Mouse (Mus musculus) liver, embryonic 15.5 days (tissue): ENCODE measurements around the gene Susd4. TPM values are rescaled to one million over a fixed set of nuclear protein-coding genes. Genes with fewer than 3 reads are reported as not detected.

ENCODE experiments used
- ATAC-seq: fragments of 200-750 bp; cut with Nextera tagmentation; 2 replicates; pipeline ENCODE4 v1.8.0; 2017; ENCODE audit warnings: moderate number of reproducible peaks, mild to moderate bottlenecking, moderate library complexity; ENCODE audit not compliant: insufficient read depth
- H3K27ac ChIP-seq: fragments of 300-500 bp; sonication (generic); replicated peaks from 2 replicates; pipeline ENCODE4 v1.5.1; 2015; ENCODE audit warnings: mild to moderate bottlenecking, inconsistent platforms
- H3K27me3 ChIP-seq: fragments of 300-500 bp; sonication (generic); 2 replicates; pipeline ENCODE4 v1.6.1; 2015; ENCODE audit warnings: mild to moderate bottlenecking, inconsistent platforms
- H3K36me3 ChIP-seq: fragments of 300-500 bp; sonication (generic); replicated peaks from 2 replicates; pipeline ENCODE4 v1.6.1; 2015; ENCODE audit warnings: moderate library complexity, mild to moderate bottlenecking, inconsistent platforms
- H3K4me1 ChIP-seq: fragments of 300-500 bp; sonication (generic); replicated peaks from 2 replicates; pipeline ENCODE4 v1.6.1; 2015; ENCODE audit warnings: inconsistent platforms
- H3K4me2 ChIP-seq: fragments of 300-500 bp; sonication (generic); 2 replicates; pipeline ENCODE4 v1.6.1; 2015; ENCODE audit warnings: moderate library complexity, mild to moderate bottlenecking, inconsistent platforms
- H3K4me3 ChIP-seq: fragments of 300-500 bp; sonication (generic); replicated peaks from 2 replicates; pipeline ENCODE4 v1.5.1; 2015; ENCODE audit warnings: mild to moderate bottlenecking, inconsistent platforms
- H3K9ac ChIP-seq: fragments of 300-500 bp; sonication (generic); 2 replicates; pipeline ENCODE4 v1.6.1; 2015; ENCODE audit warnings: moderate library complexity, mild to moderate bottlenecking, inconsistent platforms
- H3K9me3 ChIP-seq: fragments of 300-500 bp; sonication (generic); replicated peaks from 2 replicates; pipeline ENCODE4 v1.6.1; 2016; ENCODE audit warnings: inconsistent platforms
- WGBS: fragments of 180-500 bp; shearing (Covaris S2); methylation state at CpG from one replicate; pipeline ENCODE4 v1.1.7; 2015; ENCODE audit warnings: mixed read lengths; ENCODE audit not compliant: insufficient replicate concordance; 5-methylcytosine and 5-hydroxymethylcytosine counted together
- polyA plus RNA-seq: library from polyadenylated mRNA; unstranded; fragments of >200 nt; fragmentation: Nextera tagmentation; extraction: Ambion mirVana; gene quantifications from 2 replicates; pipeline ENCODE4 v1.2.1, GENCODE M21; 2015

Susd4 gene
- polyA plus RNA-seq, 1 experiment from 2014 or later: 1.1 TPM

- no peak overlapping the region for H3K4me3 ChIP-seq
- no peaks in the 10 kb centered on the region for H3K4me1 ChIP-seq
- no peak for ATAC-seq
- no peaks in the 10 kb centered on the region for H3K27me3 ChIP-seq
- 72% methylated on average over 12 of the region's 12 CpGs for WGBS
- H3K9ac ChIP-seq: no peak overlapping the region
- no peaks in the 10 kb centered on the region for H3K9me3 ChIP-seq
- no peak overlapping the region for H3K27ac ChIP-seq
- H3K36me3 ChIP-seq: no peaks in the 10 kb centered on the region
- no peak overlapping the region for H3K4me2 ChIP-seq
These were observed 134.0 kb downstream of the Susd4 start for GRCm38 (mm10) chr1:182897506-182898138.

DNA sequence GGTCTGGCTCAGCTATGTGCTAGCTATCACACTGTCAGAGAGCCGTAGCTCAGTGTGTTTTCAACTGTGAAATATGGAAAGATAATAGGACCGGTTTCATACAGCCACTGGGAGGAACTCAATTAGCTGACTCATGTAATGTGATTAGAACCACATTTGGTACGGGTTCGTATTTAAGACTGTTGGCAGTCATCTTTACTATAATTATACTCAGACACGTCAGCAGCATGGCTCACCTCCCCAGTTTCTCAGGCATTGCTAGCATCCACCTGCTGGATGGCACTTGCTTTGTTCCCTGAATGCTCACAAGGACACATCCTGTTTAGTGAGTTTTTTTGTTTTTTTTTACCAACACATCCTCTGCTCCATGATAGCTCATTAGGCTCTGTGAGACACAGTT lies 138.4 kb downstream of the Susd4 start:
- WGBS: 49% methylated on average over 5 of the region's 5 CpGs

DNA sequence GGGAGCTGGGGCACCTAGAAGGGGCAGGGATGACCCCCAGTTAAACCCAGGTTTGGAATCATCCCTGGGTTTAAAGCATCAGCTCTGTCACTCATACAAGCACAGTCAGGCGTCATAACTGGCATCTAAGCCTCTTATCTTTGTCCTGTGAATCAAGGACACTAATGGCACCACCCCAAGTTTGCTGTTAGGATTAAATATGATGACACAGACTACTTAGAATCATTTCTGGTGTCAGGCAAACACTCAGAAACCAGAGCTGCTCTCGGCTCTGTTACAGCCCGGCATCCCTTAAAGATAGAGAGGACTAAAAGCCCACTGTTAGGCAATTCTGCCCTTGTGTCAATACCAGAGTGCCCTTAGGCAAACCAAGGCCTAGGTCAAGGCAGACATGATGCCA lies 139.2 kb downstream of the Susd4 start:
- WGBS: 57% methylated on average over 3 of the region's 3 CpGs

More for the DNA sequence above, 138.4 kb downstream of the Susd4 start:
- no peak for ATAC-seq
- Histone ChIP-seq H3K27me3 (no peaks in the 10 kb centered on the region), H3K9me3 (no peaks in the 10 kb centered on the region), H3K27ac (no peak overlapping the region), H3K4me1 (no peaks in the 10 kb centered on the region), H3K4me3 (no peak overlapping the region), H3K4me2 (no peak overlapping the region), H3K9ac (no peak overlapping the region), H3K36me3 (no peaks in the 10 kb centered on the region)

DNA sequence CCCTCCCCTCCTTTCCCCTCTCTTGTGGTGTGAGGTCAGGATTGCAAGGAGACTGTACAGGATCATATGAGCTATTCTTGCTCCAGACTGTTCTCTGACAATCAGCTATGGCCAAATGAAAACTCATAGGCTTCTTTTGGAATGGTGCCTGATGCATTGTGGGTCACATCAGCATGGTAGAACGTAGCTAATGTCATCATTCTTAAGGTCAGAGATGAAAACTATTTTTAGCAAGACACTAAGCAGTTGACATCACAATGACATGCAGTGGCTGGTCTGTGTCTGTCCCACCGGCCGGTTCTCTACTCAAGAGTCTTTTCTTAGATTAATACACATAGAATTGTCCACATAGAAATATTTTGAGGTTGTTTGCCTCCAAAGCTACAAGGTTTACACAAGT lies 142.0 kb downstream of the Susd4 start:
- no peaks in the 10 kb centered on the region for H3K36me3 ChIP-seq
- H3K4me3 ChIP-seq: no peak overlapping the region
- H3K9ac ChIP-seq: no peak overlapping the region
- H3K27ac ChIP-seq: no peak overlapping the region
- no peaks in the 10 kb centered on the region for H3K9me3 ChIP-seq
- 0 out of 2 replicates have a peak, but pooled peaks cover 8% of the 10 kb centered on the region for H3K4me1 ChIP-seq
- no peaks in the 10 kb centered on the region for H3K27me3 ChIP-seq
- no peak for ATAC-seq
- H3K4me2 ChIP-seq: no peak overlapping the region
- WGBS: 50% methylated on average over 3 of the region's 3 CpGs

More for the DNA sequence above, 139.2 kb downstream of the Susd4 start:
- no peak for ATAC-seq
- Histone ChIP-seq H3K9ac (no peak overlapping the region), H3K4me2 (no peak overlapping the region), H3K27ac (no peak overlapping the region), H3K36me3 (no peaks in the 10 kb centered on the region), H3K4me1 (no peaks in the 10 kb centered on the region), H3K4me3 (no peak overlapping the region), H3K27me3 (no peaks in the 10 kb centered on the region), H3K9me3 (no peaks in the 10 kb centered on the region)

- no peak overlapping the region for H3K4me3 ChIP-seq
- H3K9ac ChIP-seq: no peak overlapping the region
- H3K27ac ChIP-seq: no peak overlapping the region
- no peak overlapping the region for H3K4me2 ChIP-seq
- peak; percentile 69 for ATAC-seq
- 0 out of 2 replicates have a peak, but pooled peaks cover 8% of the 10 kb centered on the region for H3K4me1 ChIP-seq
- WGBS: 23% methylated on average over 14 of the region's 14 CpGs
- no peaks in the 10 kb centered on the region for H3K36me3 ChIP-seq
- H3K27me3 ChIP-seq: no peaks in the 10 kb centered on the region
- H3K9me3 ChIP-seq: no peaks in the 10 kb centered on the region
These were observed 144.7 kb downstream of the Susd4 start for GRCm38 (mm10) chr1:182908050-182909036.

GRCm38 (mm10) chr1:182909066-182909465 lies 145.4 kb downstream of the Susd4 start:
- no peak overlapping the region for H3K27ac ChIP-seq
- H3K27me3 ChIP-seq: no peaks in the 10 kb centered on the region
- H3K4me3 ChIP-seq: no peak overlapping the region
- no peaks in the 10 kb centered on the region for H3K36me3 ChIP-seq
- ATAC-seq: no peak
- 0 out of 2 replicates have a peak, but pooled peaks cover 8% of the 10 kb centered on the region for H3K4me1 ChIP-seq
- no peak overlapping the region for H3K9ac ChIP-seq
- WGBS: 46% methylated on average over 3 of the region's 3 CpGs
- no peak overlapping the region for H3K4me2 ChIP-seq
- no peaks in the 10 kb centered on the region for H3K9me3 ChIP-seq

- H3K27me3 ChIP-seq: no peaks in the 10 kb centered on the region
- WGBS: 51% methylated on average over 5 of the region's 5 CpGs
- ATAC-seq: no peak
These were observed 145.9 kb downstream of the Susd4 start for GRCm38 (mm10) chr1:182909596-182909995.

GRCm38 (mm10) chr1:182912591-182912990 lies 148.9 kb downstream of the Susd4 start:
- Histone ChIP-seq H3K27me3 (no peaks in the 10 kb centered on the region), H3K9me3 (no peaks in the 10 kb centered on the region), H3K4me2 (no peak overlapping the region), H3K4me3 (no peak overlapping the region), H3K4me1 (0 out of 2 replicates have a peak, but pooled peaks cover 8% of the 10 kb centered on the region), H3K27ac (no peak overlapping the region), H3K36me3 (no peaks in the 10 kb centered on the region), H3K9ac (no peak overlapping the region)
- no peak for ATAC-seq
- 40% methylated on average over 2 of the region's 2 CpGs for WGBS

More at GRCm38 (mm10) chr1:182909596-182909995, 145.9 kb downstream of the Susd4 start:
- Histone ChIP-seq H3K9me3 (no peaks in the 10 kb centered on the region), H3K36me3 (no peaks in the 10 kb centered on the region), H3K4me3 (no peak overlapping the region), H3K27ac (no peak overlapping the region), H3K9ac (no peak overlapping the region), H3K4me1 (0 out of 2 replicates have a peak, but pooled peaks cover 8% of the 10 kb centered on the region), H3K4me2 (no peak overlapping the region)

DNA sequence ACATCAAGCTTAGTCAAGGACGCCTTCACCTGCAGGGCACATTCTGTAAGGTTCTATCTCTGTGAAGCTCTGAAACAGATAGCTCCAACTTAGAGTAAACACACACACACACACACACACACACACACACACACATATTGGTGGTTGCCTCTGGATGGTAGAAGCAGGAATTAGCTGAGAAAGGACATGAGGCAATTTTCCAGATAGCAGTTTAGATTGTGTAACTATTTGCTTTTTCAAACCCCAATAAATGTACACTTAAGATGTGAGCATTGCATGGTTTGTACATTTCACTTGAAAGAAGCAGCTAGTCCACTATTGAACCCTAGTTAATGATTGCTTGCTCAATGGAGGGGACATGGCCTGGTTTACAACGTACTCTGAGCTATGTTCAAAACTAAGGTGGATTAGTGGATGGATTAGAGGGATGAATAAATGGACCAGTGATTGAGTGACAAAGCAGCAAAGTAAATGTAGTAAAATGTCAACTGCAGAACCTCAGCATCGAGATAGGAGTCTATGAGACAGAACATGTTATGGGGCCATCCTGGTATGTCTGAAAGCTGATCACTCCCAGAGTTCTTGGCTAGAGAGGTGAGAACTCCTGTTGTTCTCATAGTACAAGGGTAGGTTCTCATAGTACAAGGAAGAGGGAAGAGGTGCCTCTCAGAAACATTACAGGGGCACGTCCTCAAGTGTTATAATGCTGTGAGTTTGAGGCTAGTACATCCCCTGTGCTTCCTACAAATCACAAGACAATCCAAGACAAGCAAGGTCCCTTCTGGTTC lies 150.7 kb downstream of the Susd4 start:
- ATAC-seq: peak; percentile 74
- no peaks in the 10 kb centered on the region for H3K9me3 ChIP-seq
- no peak overlapping the region for H3K4me3 ChIP-seq
- H3K36me3 ChIP-seq: no peaks in the 10 kb centered on the region
- H3K4me1 ChIP-seq: no peaks in the 10 kb centered on the region
- H3K27ac ChIP-seq: no peak overlapping the region
- 51% methylated on average over 4 of the region's 4 CpGs for WGBS
- no peak overlapping the region for H3K4me2 ChIP-seq
- no peak overlapping the region for H3K9ac ChIP-seq
- no peaks in the 10 kb centered on the region for H3K27me3 ChIP-seq

- Histone ChIP-seq H3K27ac (no peak overlapping the region), H3K9ac (no peak overlapping the region), H3K4me1 (no peaks in the 10 kb centered on the region), H3K4me2 (no peak overlapping the region), H3K27me3 (no peaks in the 10 kb centered on the region), H3K36me3 (no peaks in the 10 kb centered on the region), H3K9me3 (no peaks in the 10 kb centered on the region), H3K4me3 (no peak overlapping the region)
- no peak for ATAC-seq
- 76% methylated on average over 5 of the region's 5 CpGs for WGBS
These were observed 152.5 kb downstream of the Susd4 start for GRCm38 (mm10) chr1:182916166-182916565.
